Mouse (Mus musculus) lung, postnatal 0 days (tissue): ENCODE results near the gene Gm6880. TPM values are rescaled to one million over a fixed set of nuclear protein-coding genes. Genes with fewer than 3 reads are reported as not detected.
"Not testable (repeated sequence)": the region's sequence is repeated elsewhere in the genome, so short reads cannot be mapped to it uniquely, and the experiment has no call there.

Experiments
- ATAC-seq: fragments of 200-750 bp; cut with Nextera tagmentation; 2 replicates; pipeline ENCODE4 v1.8.0; 2017; ENCODE audit warnings: moderate library complexity
- DNase-seq: peaks from one replicate; pipeline ENCODE4 v3.0.0-alpha.2; 2016; ENCODE audit warnings: low spot score
- H3K27ac ChIP-seq: fragments of 300-500 bp; sonication (generic); 2 replicates; pipeline ENCODE4 v1.5.1; 2014; ENCODE audit warnings: antibody characterized with exemption, mild to moderate bottlenecking, low read length, mixed read lengths
- H3K27me3 ChIP-seq: fragments of 300-500 bp; sonication (generic); replicated peaks from 2 replicates; pipeline ENCODE4 v1.6.1; 2014; ENCODE audit warnings: low read length, mixed read lengths; ENCODE audit not compliant: insufficient read depth
- H3K36me3 ChIP-seq: fragments of 300-500 bp; sonication (generic); 2 replicates; pipeline ENCODE4 v1.6.1; 2014; ENCODE audit warnings: low read length, mixed read lengths; ENCODE audit not compliant: insufficient read depth
- H3K4me1 ChIP-seq: fragments of 300-500 bp; sonication (generic); 2 replicates; pipeline ENCODE4 v1.6.1; 2014; ENCODE audit warnings: antibody characterized with exemption, low read depth, low read length, mixed read lengths; ENCODE audit not compliant: insufficient read depth
- H3K4me2 ChIP-seq: fragments of 300-500 bp; sonication (generic); replicated peaks from 2 replicates; pipeline ENCODE4 v1.6.1; 2014; ENCODE audit warnings: low read depth, mild to moderate bottlenecking, low read length, moderate library complexity, mixed read lengths
- H3K4me3 ChIP-seq: fragments of 300-500 bp; sonication (generic); 2 replicates; pipeline ENCODE4 v1.5.1; 2014; ENCODE audit warnings: low read depth, low read length
- H3K9ac ChIP-seq: fragments of 300-500 bp; sonication (generic); replicated peaks from 2 replicates; pipeline ENCODE4 v1.6.1; 2014; ENCODE audit warnings: low read depth, mild to moderate bottlenecking
- H3K9me3 ChIP-seq: fragments of 300-500 bp; sonication (generic); 2 replicates; pipeline ENCODE4 v1.6.1; 2016; ENCODE audit warnings: low read length, mixed read lengths
- CTCF ChIP-seq: IDR thresholded peaks from 2 replicates; pipeline ENCODE4 v1.5.1; 2016; ENCODE audit warnings: antibody characterized with exemption, mild to moderate bottlenecking
- EP300 ChIP-seq: IDR thresholded peaks from 2 replicates; pipeline ENCODE4 v1.6.1; 2016; ENCODE audit warnings: antibody characterized with exemption, mild to moderate bottlenecking, control low read depth
- WGBS: fragments of 180-500 bp; shearing (Covaris S2); extraction: QIAGEN DNeasy Blood & Tissue Kit; methylation state at CpG from one replicate; pipeline ENCODE4 v1.1.7; 2014; 5-methylcytosine and 5-hydroxymethylcytosine counted together
- polyA plus RNA-seq: library from polyadenylated mRNA; unstranded; fragments of >200 nt; fragmentation: Nextera tagmentation; extraction: Ambion mirVana; gene quantifications from 2 replicates; pipeline ENCODE4 v1.2.1, GENCODE M21; 2015

Gm6880 gene
- not detected in 2 replicates for polyA plus RNA-seq

- not testable (repeated sequence) for H3K4me1 ChIP-seq, H3K4me2 ChIP-seq, H3K36me3 ChIP-seq, H3K9ac ChIP-seq, DNase-seq, ATAC-seq, H3K4me3 ChIP-seq, H3K27ac ChIP-seq, H3K9me3 ChIP-seq, H3K27me3 ChIP-seq
- 74% methylated on average over 12 of the region's 14 CpGs for WGBS
Observed at GRCm38 (mm10) chrX:74481349-74481885, at the start of gene Gm6880. Gene Gm6880 (minus strand): TSS chrX:74481399.

GRCm38 (mm10) chrX:74517461-74517860 lies 36.3 kb upstream of the Gm6880 start:
- not testable (repeated sequence) for H3K27ac ChIP-seq, H3K36me3 ChIP-seq, H3K9ac ChIP-seq

GRCm38 (mm10) chrX:74497131-74497530 lies 15.9 kb upstream of the Gm6880 start:
- no peaks in the 10 kb centered on the region for H3K4me1 ChIP-seq
- ATAC-seq = no peak
- no peak overlapping the region for H3K4me3 ChIP-seq
- no peak for DNase-seq
- WGBS = 60% methylated on average over 1 of the region's 1 CpGs
- H3K9ac ChIP-seq = no peak overlapping the region
- H3K27ac ChIP-seq = no peak overlapping the region
- H3K36me3 ChIP-seq = no peaks in the 10 kb centered on the region
- H3K9me3 ChIP-seq = no peaks in the 10 kb centered on the region
- TF ChIP-seq CTCF (peak; percentile 30), EP300 (no peak)
- H3K4me2 ChIP-seq = no peak overlapping the region
- no peaks in the 10 kb centered on the region for H3K27me3 ChIP-seq

More at GRCm38 (mm10) chrX:74517461-74517860, 36.3 kb upstream of the Gm6880 start:
- not testable (repeated sequence) for H3K4me2 ChIP-seq, H3K4me1 ChIP-seq, DNase-seq, H3K9me3 ChIP-seq, ATAC-seq, H3K4me3 ChIP-seq, H3K27me3 ChIP-seq

GRCm38 (mm10) chrX:74452773-74453172 lies 28.4 kb downstream of the Gm6880 start:
- Histone ChIP-seq H3K36me3 (0 out of 2 replicates have a peak, but pooled peaks cover 4% of the 10 kb centered on the region), H3K9me3 (no peaks in the 10 kb centered on the region), H3K9ac (no peak overlapping the region), H3K27me3 (no peaks in the 10 kb centered on the region), H3K4me3 (no peak overlapping the region), H3K4me2 (no peak overlapping the region), H3K27ac (no peak overlapping the region), H3K4me1 (no peaks in the 10 kb centered on the region)
- no peak for TF ChIP-seq EP300
- TF ChIP-seq CTCF = peak; percentile 77
- WGBS = 7% methylated on average over 4 of the region's 4 CpGs
- DNase-seq (peak; percentile 66), ATAC-seq (peak; percentile 52; the same call in 1 of the 2 replicates)

GRCm38 (mm10) chrX:74451157-74451912 lies 29.9 kb downstream of the Gm6880 start:
- Histone ChIP-seq H3K27me3 (no peaks in the 10 kb centered on the region), H3K4me1 (no peaks in the 10 kb centered on the region), H3K9me3 (no peaks in the 10 kb centered on the region), H3K36me3 (0 out of 2 replicates have a peak, but pooled peaks cover 5% of the 10 kb centered on the region), H3K4me3 (no peak overlapping the region), H3K4me2 (no peak overlapping the region), H3K27ac (no peak overlapping the region), H3K9ac (no peak overlapping the region)
- no peak for TF ChIP-seq EP300
- TF ChIP-seq CTCF = no peak
- no peak for DNase-seq
- no peak for ATAC-seq
- 81% methylated on average over 4 of the region's 4 CpGs for WGBS

Other genes with a start within 250 kb of the Gm6880 start
- gene Flna, start 231.6 kb downstream of the Gm6880 start, polyA plus RNA-seq = 171 and 179 TPM in 2 replicates
- gene Emd, start 226.7 kb downstream of the Gm6880 start, polyA plus RNA-seq = 16.1 and 18.6 TPM in 2 replicates
- gene Rpl10, start 210.6 kb downstream of the Gm6880 start, polyA plus RNA-seq = 661 and 759 TPM in 2 replicates
- 82.7 and 84.9 TPM in 2 replicates for gene Taz, start 199.5 kb downstream of the Gm6880 start, polyA plus RNA-seq
- gene Dnase1l1, start 199.1 kb downstream of the Gm6880 start, polyA plus RNA-seq = 27.7 and 33.0 TPM in 2 replicates
- gene Atp6ap1, start 184.3 kb downstream of the Gm6880 start, polyA plus RNA-seq = 129 and 140 TPM in 2 replicates
- gene Gdi1, start 176.4 kb downstream of the Gm6880 start, polyA plus RNA-seq = 96.7 and 113 TPM in 2 replicates
- gene Fam50a, start 168.4 kb downstream of the Gm6880 start, polyA plus RNA-seq = 47.1 and 49.6 TPM in 2 replicates
- gene Plxna3, start 152.3 kb downstream of the Gm6880 start, polyA plus RNA-seq = 1.6 and 1.7 TPM in 2 replicates
- 75.0 and 82.6 TPM in 2 replicates for gene Lage3, start 127.8 kb downstream of the Gm6880 start, polyA plus RNA-seq
- gene Ubl4a, start 108.2 kb downstream of the Gm6880 start, polyA plus RNA-seq = 53.0 and 56.2 TPM in 2 replicates
- 25.0 and 25.6 TPM in 2 replicates for gene Slc10a3, start 108.0 kb downstream of the Gm6880 start, polyA plus RNA-seq
- gene Fam3a, start 88.1 kb downstream of the Gm6880 start, polyA plus RNA-seq = 36.9 and 42.9 TPM in 2 replicates
- 15.1 and 16.6 TPM in 2 replicates for gene Ikbkg, start 88.1 kb downstream of the Gm6880 start, polyA plus RNA-seq
- gene G6pdx, start 52.2 kb downstream of the Gm6880 start, polyA plus RNA-seq = 24.9 and 27.6 TPM in 2 replicates
- gene Olfr1326-ps1, start 93.5 kb upstream of the Gm6880 start, polyA plus RNA-seq = not detected in 2 replicates
- not detected in 2 replicates for gene Olfr1325, start 111.3 kb upstream of the Gm6880 start, polyA plus RNA-seq
- 0.17 and 0.23 TPM in 2 replicates for gene Gm5640, start 164.2 kb upstream of the Gm6880 start, polyA plus RNA-seq